Mouse (Mus musculus): ENCODE measurements at regions not wholly inside any gene's neighbourhood (a gene's known extent, or its start where the extent isn't known, plus 50 kb on each side); places are given as distances from the start of the nearest gene placed in this dataset.

DNA sequence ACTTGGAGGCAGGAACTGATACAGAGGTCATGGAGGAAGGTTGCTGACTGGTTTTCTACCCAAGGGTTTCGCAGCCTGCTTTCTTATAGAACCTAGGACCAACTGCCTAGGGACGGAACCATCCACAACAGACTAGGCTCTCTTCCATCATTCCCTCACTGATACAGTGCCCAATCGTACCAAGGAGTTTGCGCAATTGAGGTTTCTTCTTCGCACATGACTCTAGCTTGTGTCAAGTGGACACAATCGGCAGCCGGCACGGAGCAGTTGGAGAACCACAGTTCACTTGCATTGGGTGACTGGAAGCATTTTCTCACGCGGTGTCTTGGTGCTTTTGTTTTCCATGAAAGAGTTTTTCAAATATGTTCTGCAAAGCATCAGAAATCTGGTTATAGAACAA is 149.1 kb upstream of the Dyrk2 start:
- no peak for DNase-seq (ENCODE audit: low spot score in 2 of 2)

DNA sequence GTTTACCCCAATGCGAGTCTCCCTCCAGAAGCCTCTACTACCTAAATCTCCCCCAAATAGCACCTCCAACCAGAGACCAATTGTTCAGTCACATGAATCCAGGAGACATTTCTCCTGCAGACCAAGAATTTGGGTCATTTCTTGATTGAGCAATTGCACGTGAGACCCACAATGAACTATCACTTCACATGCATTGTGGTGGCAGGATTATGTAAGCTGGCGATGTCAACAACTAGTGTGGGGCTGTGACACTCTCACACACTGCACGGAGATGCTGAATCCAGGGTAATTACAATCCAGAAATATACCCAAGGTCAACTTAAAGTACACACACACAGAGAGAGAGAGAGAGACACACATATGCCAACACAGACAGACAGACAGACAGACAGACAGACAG is 148.5 kb upstream of the Dyrk2 start:
- no peak for DNase-seq (ENCODE audit: low spot score in 2 of 2)

DNA sequence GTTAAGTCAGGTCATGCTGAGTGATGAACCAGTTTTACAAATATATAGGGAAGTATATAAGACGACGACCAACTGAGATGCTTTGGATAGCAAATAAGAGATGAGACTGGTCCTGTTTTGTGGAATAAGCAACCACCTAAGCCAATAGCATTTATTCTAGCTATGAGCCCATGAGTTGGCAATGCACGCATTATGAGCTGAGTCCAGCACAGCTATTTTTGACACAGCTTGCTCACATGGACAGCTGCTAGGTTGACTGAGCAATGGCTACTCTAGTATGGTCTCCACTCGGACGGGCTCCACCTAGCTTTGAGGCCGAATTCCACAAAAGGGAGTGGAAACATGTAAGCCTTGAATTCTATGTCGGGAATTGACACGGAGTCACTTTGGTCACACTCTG is 146.1 kb upstream of the Dyrk2 start:
- DNase-seq (ENCODE audit: low spot score in 2 of 2): no peak

DNA sequence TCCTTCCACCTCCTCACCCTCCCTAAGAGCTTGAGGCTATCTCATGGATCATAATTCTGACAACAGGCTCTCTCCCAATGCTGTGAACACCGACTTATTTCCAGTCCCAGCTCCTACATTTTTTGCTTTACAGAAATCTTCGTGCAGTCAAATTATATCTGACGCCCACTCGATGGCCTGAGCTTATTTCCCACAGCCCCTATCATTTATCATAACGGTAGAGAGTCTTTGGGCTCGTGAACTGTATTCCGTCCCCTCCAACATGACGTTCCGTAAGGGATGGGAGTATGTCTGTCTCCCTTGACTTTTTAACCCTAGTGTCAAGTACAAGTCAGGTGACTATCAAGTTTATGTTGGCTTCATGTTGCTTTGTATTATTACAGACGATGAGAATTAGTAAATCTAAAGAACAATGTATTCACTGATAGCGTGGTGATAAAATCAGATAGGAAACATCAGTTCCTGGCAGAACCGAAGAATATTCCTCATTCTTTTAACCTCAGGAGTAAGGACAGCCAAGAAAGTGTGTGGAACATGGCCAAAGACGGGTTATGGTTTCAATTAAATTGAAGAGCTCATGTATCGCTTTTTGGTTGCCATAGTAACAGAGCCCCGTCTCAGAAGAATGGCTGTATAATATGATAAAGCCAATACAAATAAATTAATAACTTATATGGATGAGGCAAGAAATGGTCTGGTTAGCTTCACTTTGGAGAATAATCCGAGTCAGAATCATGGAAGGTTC is 145.5 kb upstream of the Dyrk2 start:
- no peak for DNase-seq (ENCODE audit: low spot score in 2 of 2)

DNA sequence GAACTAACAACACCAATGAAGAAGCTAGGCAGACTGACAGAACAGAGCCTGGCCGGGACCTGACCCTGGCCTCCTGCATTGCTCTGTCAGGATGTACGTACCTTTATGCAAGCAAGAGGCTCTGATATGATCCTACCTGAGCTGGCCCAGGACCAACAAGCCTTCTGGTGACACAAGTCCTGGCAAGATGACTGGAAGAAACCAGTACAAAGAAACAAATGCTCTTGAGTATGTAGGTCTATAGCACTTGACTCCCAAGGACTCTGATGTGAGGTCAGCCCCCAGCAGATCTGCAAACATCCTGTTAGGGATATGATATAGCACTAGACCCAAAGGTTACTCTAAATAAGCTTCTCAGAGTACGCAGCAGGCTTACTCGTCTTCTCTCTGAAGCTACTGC is 144.7 kb upstream of the Dyrk2 start:
- DNase-seq (ENCODE audit: low spot score in 2 of 2): no peak

DNA sequence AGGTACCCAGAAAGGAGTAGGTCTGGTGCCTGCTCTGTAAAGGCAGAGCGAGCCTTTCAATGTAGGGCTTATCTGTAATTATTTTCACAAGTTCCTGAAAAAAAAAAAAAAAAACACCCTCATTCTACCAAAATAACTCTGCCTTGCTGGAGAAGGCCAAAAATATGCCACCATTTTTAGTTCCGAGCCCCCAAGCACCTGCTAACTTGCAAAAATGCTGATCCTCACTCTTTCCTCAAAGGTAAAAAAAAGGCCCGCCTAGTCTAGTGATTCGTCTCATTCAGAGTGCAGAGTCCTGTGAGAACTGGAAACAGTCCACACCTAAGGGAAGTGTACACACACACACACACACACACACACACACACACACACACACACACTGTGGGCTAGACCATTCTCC is 143.7 kb upstream of the Dyrk2 start:
- DNase-seq (ENCODE audit: low spot score in 2 of 2): peak in 1 of 2 experiments; percentile 56

DNA sequence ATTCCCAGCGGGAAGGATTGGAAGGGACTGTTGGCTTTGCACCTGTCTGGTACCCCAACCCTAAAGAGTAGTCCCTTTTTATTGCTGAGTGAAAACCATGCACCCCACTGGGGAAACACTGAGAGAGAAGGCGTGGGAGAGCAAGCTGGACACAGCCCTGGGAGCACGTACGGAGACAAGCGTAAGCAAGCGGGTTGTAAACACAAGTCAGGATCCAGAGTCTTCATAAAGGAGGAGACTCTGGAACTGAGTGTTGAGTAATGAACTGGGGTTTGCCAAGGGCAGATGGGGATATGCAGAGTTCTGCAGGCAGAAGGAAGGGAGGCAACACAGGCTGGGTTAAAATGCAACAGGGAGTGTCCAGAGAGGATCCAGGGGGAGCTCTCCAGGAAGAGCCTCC is 141.5 kb upstream of the Dyrk2 start:
- no peak for DNase-seq (ENCODE audit: low spot score in 2 of 2)

DNA sequence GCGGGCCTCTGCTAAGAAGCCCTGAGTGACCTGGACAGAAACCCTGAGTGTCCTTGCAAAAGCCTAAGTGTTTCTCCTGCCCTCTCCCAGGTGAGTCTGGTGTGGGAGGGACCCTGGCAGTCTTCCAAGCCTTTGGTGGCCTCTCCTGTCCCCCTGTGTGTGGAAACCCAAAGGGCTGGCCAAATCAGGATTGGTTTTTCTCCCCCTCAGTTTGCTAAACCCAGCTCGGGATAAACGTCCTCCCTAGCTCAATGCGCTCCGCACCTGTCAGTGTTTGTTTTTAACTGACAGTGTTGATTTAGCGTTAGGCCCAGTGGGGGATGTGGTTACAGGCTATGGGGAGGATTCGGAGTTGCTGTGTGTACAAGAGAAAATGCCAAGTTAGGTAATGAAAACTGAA is 140.9 kb upstream of the Dyrk2 start:
- DNase-seq (ENCODE audit: low spot score in 2 of 2): no peak

DNA sequence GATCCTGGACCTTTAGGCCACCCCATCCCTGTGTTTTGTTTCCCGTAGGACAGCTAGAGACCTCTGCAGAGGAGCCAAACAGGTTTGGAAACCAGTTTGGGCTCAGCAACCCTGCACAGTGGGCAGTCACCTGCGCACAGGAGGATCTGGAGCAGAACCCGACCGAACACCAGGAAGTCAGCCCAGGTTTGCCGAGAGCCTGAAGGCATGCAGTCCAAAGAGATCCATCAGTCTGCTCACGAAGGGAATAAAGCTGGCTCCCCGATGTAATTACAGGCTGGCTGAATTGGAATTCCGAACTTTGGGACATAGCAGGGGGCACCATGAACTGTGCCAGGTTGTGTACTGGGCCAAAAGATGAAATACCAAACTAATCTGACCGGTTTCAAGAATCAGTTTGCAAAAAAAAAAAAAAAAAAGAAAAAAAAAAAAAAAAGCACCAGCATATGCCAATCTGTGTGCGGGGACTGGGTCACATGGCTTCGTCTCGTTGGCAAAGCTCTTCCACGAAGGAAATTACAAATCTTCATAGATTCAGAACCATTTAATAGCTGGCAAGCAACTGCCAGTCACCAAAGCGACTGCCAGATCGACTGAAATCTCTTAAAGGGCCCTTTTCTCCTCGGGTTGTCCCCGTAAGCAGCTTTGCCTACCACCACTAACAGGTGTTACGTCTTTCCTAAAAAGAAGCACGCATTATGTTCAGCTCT is 137.0 kb upstream of the Dyrk2 start:
- no peak for DNase-seq (ENCODE audit: low spot score in 2 of 2)

DNA sequence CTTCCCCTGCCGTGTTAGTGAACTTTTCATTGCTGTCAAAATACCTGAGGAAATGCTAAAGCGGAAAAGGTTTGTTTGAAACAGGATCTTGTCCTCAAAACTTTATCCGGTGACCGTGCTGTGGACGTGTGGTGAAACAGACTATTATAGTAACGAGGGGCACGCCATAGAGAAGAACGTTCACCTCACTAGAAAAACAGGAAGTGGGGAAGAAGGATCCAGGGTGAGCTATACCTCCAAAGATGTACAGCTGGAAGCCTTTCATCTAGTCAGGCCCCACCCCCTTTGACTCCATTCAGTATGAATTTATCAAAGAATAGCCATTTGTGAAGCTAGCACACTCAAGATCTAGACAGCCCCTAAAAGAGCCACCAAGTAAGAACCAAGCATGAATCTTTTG is 135.5 kb upstream of the Dyrk2 start:
- DNase-seq (ENCODE audit: low spot score in 2 of 2): no peak

DNA sequence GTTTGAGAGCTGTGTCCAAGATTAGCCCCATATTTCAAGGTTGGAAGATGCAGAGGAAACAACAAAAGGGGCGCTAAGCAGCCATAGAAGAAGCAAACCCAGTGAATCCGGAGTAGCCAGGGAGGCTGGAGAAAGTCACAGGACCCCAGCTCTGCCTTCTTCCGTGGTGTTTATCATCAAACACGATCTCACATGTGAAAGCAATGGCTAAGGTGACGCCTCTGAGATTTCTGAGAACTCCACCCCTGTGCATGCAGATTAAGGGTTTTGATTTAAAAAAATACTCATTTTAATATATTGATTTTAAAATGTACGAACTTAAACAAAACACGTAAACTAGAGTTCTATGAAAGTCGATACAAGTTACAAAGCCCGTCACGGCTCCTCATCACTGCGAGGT is 134.4 kb upstream of the Dyrk2 start:
- DNase-seq (ENCODE audit: low spot score in 2 of 2): no peak

DNA sequence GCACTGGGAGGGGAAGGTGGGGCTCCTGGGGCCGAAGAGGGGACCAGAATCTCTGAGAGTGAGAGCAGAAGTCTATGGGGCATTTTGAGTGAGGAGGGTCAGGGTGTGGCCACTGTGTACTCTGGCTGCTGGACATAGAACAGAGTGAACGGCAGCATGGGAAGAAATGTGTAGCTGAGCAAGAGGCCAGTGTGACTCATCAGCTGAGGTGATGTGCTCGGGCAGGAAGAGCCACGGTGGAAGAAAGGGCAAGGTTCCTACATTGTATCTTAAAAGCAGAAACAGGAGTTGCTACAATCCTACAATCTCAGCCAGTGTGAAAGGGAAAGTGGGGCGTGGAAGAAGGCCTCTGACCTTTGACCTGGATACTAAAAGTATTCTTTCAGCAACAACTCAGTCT is 133.8 kb upstream of the Dyrk2 start:
- no peak for DNase-seq (ENCODE audit: low spot score in 2 of 2)

DNA sequence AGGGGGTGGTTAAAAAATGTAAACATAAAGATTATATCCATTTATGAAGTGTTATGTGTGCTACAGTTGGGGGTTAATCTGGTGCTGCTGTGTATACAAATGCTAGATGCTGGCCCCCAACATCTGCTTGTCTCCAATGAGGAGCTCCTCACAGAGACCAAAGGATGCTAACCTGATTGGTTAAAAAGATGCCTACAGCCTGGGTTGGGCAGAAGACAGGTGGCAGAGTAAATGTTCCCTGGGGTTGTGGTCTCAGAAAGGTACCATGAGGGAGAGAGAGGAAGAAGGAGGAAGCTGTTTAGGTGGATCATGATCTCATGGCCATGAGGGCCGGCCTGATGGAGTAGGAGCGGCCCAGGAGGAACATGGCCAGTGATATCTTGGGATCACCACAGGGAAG is 133.0 kb upstream of the Dyrk2 start:
- DNase-seq (ENCODE audit: low spot score in 2 of 2): no peak

DNA sequence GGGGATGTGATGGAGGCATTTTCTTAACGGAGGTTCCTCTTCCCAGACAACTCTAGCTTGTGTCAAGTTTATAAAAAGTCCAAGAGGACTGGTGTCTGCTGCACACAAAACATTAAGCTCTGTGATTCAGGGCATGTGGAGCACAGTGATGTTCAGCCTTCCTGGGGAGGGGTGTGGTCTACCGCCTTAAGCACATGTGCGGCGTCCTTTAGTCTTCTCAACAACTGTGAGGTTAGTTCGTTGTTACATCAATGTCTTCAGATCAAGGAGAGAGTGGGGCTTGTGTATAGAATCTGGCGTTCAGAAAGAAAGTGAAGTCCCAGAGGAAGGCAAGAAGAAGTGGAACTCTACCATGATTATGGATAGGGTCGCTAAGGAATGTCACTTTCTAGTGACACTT is 131.9 kb upstream of the Dyrk2 start:
- no peak for DNase-seq (ENCODE audit: low spot score in 2 of 2)

DNA sequence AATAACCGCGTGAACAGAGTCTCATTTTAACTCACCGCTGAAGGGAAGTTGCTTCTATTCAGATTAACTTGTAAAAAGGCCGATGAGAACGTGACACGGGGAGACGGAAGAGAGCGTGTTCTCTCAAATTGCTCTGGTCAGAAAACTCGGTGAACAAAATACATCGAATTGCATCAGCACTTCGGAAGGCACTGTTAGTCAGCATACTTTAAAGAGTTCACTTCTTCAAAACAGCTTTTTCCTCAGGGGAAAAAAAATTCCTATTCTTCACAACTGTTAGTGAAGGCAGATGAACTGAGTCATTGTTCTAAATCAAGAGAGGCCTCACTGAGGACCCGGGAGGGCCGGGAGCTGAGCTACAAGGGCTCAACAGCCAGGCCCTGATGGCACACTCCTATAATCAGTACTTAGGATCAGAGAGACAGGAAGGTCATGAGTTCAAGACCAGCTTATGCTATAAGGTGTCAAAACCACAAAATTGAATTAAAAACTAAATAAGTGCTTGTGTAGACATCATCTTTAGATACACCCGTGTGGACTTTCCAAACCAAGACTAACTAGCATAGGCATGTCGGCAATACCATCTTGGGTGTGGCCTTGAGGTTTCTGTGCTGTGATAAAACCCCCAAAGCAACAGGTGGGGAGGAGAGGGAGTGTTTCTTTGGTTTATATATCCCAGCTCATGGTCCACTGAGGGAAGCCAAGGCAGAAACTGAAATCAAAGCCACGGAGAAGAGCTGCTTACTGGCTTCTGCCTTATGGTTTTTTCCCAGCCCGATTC is 131.2 kb upstream of the Dyrk2 start:
- no peak for DNase-seq (ENCODE audit: low spot score in 2 of 2)

DNA sequence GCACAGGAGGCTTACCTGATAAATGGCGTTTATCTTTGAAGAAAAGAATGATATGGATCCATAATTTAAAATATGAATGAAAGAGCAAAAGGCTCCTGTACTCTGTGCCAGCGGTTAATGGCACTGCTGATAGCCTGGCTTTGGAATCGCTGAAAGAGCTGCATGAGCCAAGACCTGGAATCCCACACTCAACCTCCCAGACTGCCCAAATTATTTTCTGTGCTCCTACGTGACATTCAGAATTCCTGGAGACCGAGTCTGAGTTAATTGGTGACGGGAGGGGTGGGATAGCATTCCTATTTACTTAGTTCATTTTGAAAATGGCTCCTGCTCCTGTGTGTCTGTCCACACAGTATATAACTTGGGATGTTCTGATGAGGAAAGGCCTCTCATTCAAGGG is 129.0 kb upstream of the Dyrk2 start:
- DNase-seq (ENCODE audit: low spot score in 2 of 2): no peak

DNA sequence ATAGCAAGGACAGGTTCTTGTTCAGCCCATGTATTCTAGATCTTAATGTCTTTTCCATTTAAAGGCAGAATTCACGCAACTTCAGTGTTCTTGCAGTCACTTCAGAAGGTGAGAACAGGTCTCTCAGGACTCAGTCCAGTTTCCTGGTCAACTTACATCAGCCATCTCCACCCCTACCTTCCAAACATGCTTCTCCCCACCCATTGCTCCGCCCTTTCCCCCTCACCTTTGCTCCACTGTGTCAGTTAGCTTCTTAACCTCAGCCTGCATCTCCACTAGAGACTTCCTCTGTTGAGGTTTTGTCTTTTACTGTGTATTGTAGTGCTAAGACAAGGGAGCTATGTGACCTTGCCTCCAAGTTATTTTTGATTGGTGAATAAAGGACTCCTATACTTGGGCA is 127.0 kb upstream of the Dyrk2 start:
- DNase-seq (ENCODE audit: low spot score in 2 of 2): no peak

DNA sequence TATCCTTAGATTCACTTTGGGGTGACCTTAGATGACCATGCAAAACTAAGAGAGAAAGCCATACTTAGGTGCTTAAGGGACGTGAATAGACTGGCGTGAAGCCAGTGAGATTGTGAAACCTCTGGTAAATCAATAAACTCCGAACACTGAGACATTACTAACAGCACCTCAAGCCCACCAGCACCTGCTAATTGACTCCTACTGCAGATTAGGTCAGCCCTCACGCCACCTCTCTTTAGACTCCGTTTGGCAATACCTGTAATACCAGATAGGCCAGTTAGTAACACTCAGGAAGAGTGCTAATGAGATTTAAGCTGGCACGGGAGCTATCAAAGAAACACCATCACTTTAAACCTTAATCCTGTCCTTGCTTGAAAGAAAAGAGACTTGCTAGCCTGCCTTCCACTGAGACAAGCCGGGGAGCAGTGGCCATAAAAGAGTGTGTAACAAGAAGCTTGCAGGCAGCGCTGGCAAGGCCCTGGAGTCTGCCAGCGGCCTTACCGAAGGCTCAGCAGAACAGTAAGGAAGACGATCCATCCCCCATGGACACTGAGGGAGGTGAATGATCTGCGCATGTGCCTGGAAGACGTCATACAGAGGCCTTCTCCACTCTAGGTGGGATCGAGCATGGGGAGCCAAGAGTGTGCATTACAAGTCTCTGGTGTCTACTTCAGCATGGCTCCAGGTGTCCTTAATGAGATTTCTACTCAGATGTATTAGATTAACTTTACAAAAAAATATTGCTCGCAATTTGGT is 124.0 kb upstream of the Dyrk2 start:
- no peak for DNase-seq (ENCODE audit: low spot score in 2 of 2)

DNA sequence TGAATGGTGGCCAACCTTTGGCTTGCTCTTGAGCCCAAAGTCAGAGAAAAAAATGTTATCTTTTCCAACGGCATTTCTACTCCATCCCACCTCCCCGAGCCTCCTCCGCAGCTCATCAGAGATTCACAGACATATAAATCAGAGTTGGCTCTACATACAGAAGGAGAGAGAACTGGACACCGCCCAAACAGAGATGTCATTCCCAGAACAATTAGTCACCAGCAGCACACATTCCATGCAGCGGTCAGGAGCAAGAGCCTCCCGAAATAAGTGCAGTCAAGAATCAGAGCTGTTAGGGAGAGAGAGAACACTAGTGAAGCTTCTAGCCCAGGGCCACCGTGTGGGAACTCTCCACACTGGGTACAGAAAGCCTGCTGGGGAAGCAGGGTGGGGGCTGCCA is 121.2 kb upstream of the Dyrk2 start:
- peak in 1 of 2 experiments; percentile 73 for DNase-seq (ENCODE audit: low spot score in 2 of 2)

DNA sequence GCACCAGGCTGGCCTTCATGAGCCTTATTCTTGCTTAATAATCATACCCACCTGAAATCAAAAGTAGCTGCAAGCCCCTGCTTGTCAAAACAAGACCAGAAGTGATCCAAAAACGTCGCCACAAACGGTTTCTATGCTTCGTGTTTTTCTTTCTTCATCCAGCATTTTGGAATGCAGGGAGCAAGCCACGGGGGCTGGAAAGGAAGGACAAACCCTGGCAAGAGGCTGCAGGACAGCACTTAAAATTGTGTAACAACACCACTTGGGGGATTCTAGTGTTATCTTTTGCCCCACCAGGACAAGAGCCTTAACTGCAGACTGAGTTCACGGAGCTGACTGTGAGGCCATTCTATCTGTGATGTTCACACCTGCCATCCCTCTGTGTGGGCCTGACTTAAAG is 120.5 kb upstream of the Dyrk2 start:
- DNase-seq (ENCODE audit: low spot score in 2 of 2): no peak

DNA sequence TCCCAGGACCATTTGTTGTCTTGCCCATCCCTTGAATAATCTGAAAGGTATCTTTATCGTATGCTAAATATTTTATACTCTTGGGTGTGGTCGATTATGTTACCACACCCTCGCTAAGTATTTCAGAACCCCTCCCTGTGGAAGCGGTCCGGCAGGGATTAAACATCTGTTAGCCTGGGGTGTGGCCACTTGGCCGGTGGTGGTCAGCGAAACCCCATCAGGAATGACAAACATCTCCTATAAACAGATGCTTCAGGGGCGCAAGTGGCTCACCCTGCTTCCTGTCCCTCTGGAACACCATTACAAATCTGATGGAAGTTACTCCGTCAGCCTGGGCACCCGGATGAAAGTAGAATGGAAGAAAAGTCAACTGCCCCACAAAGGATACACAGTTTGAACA is 119.8 kb upstream of the Dyrk2 start:
- no peak for DNase-seq (ENCODE audit: low spot score in 2 of 2)

DNA sequence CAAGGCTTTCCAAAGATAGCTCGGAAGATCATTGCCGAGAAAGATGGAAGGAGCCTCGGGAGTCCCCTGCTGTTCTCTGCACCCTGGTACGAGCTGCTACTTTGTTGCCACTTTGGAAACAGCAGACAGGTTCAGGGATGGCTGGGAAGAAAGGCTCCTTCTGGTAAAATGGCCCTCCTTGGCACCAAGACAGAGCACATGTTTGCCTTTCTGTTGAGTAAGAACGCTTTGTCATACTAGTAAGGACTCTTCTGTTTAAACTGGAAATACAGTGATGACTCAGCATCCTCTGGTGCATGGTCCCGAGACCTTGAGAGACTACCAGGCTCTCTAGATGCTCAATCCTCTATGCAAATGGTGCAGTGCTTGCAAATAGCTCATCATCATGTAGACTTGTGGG is 118.2 kb upstream of the Dyrk2 start:
- no peak for DNase-seq (ENCODE audit: low spot score in 2 of 2)
